Mouse (Mus musculus) ES-Bruce4 (cell line): Measurements from ENCODE around the gene Capn11.

Source experiments
- CTCF ChIP-seq: IDR thresholded peaks from one replicate; pipeline ENCODE4 v1.8.1; 2011; ENCODE audit warnings: low read depth, low read length
- EP300 ChIP-seq: IDR thresholded peaks from 2 replicates; pipeline ENCODE4 v1.6.1; 2011; ENCODE audit warnings: low read depth, low read length; ENCODE audit not compliant: insufficient read depth

GRCm38 (mm10) chr17:45596631-45597396 is 62.3 kb downstream of the Capn11 start:
- no peak for TF ChIP-seq EP300
- TF ChIP-seq CTCF: no peak
